Mouse (Mus musculus): ENCODE measurements around the gene Suv39h1. TPM values are rescaled to one million over a fixed set of nuclear protein-coding genes. Genes with fewer than 3 reads are reported as not detected.
A peak's percentile ranks its signal among the peaks of the same experiment; 100 is the strongest.
"Not testable (repeated sequence)": the region's sequence is repeated elsewhere in the genome, so short reads cannot be mapped to it uniquely, and the experiment has no call there.

The Suv39h1 gene
- polyA plus RNA-seq, 2 experiments: 28.4 to 31.3 TPM

DNA sequence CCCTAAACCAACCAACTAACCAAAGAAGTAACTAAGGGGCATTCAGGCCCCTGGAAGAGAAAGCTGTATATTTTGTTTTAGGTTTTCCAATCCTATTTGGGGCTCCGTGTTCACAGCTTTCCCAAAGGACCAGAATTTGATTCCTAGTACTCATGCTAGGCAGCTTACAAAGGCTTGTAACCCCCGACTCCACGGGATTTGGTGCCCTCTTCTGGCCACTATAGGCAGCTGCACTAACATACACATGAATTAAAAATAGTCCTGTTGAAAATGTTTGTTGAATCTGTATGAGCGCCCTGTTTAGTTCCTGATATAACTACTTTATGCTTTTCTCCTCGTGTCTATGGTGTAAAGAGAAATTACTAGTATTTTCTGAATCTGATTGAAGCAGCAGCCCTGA is 57.4 kb downstream of the Suv39h1 start:
- Histone ChIP-seq H3K27ac (no peak overlapping the region), H3K4me3 (ENCODE audit: insufficient read depth in 1 of 2, low read depth in 2 of 2, low read length in 2 of 2) (no peak overlapping the region), H3K9me3 (ENCODE audit: control insufficient read depth, low read length) (no peaks in the 10 kb centered on the region), H3K9ac (replicated peaks) (no peak overlapping the region), H3K4me1 (replicated peaks; ENCODE audit: control insufficient read depth in 2 of 2, insufficient read depth in 2 of 2, low read length in 1 of 2) (no peaks in the 10 kb centered on the region), H3K36me3 (replicated peaks; ENCODE audit: control insufficient read depth, insufficient read depth, low read depth) (no peaks in the 10 kb centered on the region), H3K4me2 (ENCODE audit: low read depth) (no peak overlapping the region), H3K27me3 (ENCODE audit: control insufficient read depth, insufficient read depth, low read length) (no peaks in the 10 kb centered on the region)
- peak; percentile 79 for TF ChIP-seq CTCF (IDR thresholded peaks at IDR 0.05; ENCODE audit: low read depth)
- TF ChIP-seq EP300 (IDR thresholded peaks at IDR 0.05; ENCODE audit: low read depth): no peak
- DNase-seq (ENCODE audit: low read depth in 3 of 3, low spot score in 3 of 3) (peak; percentile 26 to 28 (median 26)), ATAC-seq (ENCODE audit: insufficient read depth) (no peak)
- 1% methylated on average over 5 of the region's 5 CpGs for WGBS (ENCODE audit: insufficient replicate concordance)

DNA sequence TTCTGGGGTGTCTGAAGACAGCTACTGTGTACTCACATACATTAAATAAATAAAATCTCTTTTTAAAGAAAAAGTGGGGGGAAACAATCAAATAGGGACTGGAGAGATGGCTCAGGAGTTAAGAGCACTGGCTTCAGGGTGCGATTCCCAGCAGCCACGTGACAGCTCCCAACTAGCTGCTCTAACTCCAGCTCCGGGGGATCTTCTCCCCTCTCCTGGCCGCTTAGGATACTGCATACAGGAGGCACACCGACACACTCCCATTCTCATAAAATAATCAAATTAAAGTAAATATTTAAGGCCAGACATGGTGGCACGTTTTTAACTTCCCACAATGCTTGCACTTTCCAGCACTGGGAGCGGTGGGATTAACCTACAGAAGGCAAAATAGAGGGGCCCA is 58.9 kb downstream of the Suv39h1 start:
- H3K36me3 ChIP-seq (replicated peaks; ENCODE audit: control insufficient read depth, insufficient read depth, low read depth); H3K4me1 ChIP-seq (replicated peaks; ENCODE audit: control insufficient read depth in 2 of 2, insufficient read depth in 2 of 2, low read length in 1 of 2); ATAC-seq (ENCODE audit: insufficient read depth); H3K27me3 ChIP-seq (ENCODE audit: control insufficient read depth, insufficient read depth, low read length); H3K27ac ChIP-seq; H3K4me3 ChIP-seq (ENCODE audit: insufficient read depth in 1 of 2, low read depth in 2 of 2, low read length in 2 of 2); H3K9ac ChIP-seq (replicated peaks); H3K4me2 ChIP-seq (ENCODE audit: low read depth); DNase-seq (ENCODE audit: low read depth in 3 of 3, low spot score in 3 of 3); H3K9me3 ChIP-seq (ENCODE audit: control insufficient read depth, low read length): not testable (repeated sequence)
- TF ChIP-seq CTCF (IDR thresholded peaks at IDR 0.05; ENCODE audit: low read depth): peak; percentile 53
- 25% methylated on average over 7 of the region's 7 CpGs for WGBS (ENCODE audit: insufficient replicate concordance)

DNA sequence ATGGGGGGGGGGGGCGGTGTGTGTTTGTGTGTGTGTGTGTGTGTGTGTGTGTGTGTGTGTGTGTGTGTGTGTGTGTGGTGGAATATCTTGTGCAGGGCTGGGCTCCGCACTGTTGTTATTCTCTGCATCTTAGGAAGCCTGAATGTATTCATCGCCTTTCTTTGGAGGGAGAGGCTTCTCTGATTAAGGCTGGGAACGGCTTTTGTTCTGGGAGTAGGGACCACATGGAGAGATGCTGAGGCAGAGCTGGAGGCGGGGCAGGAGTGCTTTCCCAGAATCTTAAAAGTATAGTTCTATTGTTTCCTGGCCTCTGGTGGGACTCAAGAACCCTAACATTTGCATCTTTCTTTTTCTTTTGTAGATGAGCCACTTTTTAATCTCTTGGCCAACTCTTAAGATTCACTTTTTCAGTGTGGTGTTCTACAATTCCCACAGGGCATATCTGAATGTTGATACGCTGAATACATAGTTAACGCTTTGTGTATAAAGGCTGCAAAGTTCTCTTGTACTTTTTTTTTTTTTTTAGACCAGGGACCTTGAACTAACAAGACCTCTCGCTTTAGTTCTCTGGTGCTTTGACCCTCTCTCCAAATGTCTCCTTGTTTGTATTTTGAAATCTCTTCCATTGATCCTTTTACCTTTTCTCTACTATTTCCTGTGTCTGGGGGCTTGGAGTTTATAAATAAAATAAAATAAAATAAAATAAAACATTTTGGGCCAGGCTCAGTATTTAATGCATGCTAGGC is 60.8 kb downstream of the Suv39h1 start:
- H3K27ac ChIP-seq: no peak overlapping the region
- DNase-seq (ENCODE audit: low read depth in 3 of 3, low spot score in 3 of 3): no peak
- H3K4me2 ChIP-seq (ENCODE audit: low read depth): no peak overlapping the region
- no peaks in the 10 kb centered on the region for H3K36me3 ChIP-seq (replicated peaks; ENCODE audit: control insufficient read depth, insufficient read depth, low read depth)
- H3K4me1 ChIP-seq (replicated peaks; ENCODE audit: control insufficient read depth in 2 of 2, insufficient read depth in 2 of 2, low read length in 1 of 2): peaks cover 0 to 3% of the 10 kb centered on the region in 2 experiments; a peak in 1 of 4 replicates
- no peak overlapping the region for H3K4me3 ChIP-seq (ENCODE audit: insufficient read depth in 1 of 2, low read depth in 2 of 2, low read length in 2 of 2)
- no peak for TF ChIP-seq CTCF (IDR thresholded peaks at IDR 0.05; ENCODE audit: low read depth)
- H3K27me3 ChIP-seq (ENCODE audit: control insufficient read depth, insufficient read depth, low read length): no peaks in the 10 kb centered on the region
- no peak overlapping the region for H3K9ac ChIP-seq (replicated peaks)
- ATAC-seq (ENCODE audit: insufficient read depth): no peak
- no peaks in the 10 kb centered on the region for H3K9me3 ChIP-seq (ENCODE audit: control insufficient read depth, low read length)
- 62% methylated on average over 7 of the region's 8 CpGs for WGBS (ENCODE audit: insufficient replicate concordance)

DNA sequence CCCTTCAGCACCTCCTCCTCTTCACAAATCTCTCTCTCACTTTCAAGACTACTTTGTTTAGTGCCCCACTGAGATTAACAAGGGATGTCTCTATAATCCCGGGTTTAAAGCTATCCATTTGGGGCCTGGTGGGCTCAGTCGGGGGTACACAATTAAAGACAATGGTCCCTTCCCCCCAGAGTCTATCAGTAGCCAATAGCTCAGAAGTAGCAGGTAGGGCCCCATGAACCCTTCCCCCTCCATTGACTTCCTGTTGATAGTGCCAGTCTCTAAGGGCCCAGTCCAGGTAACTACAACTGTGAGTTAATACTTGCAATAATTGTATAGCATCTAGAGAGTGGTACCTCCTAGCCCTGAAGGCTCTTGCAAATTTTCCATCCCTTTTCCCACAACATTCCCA is 61.4 kb downstream of the Suv39h1 start:
- peaks cover 0 to 6% of the 10 kb centered on the region in 2 experiments; a peak in 2 of 4 replicates for H3K4me1 ChIP-seq (replicated peaks; ENCODE audit: control insufficient read depth in 2 of 2, insufficient read depth in 2 of 2, low read length in 1 of 2)
- DNase-seq (ENCODE audit: low read depth in 3 of 3, low spot score in 3 of 3) (no peak), ATAC-seq (ENCODE audit: insufficient read depth) (no peak)
- H3K36me3 ChIP-seq (replicated peaks; ENCODE audit: control insufficient read depth, insufficient read depth, low read depth): no peaks in the 10 kb centered on the region
- no peak overlapping the region for H3K4me2 ChIP-seq (ENCODE audit: low read depth)
- H3K27ac ChIP-seq: no peak overlapping the region
- H3K4me3 ChIP-seq (ENCODE audit: insufficient read depth in 1 of 2, low read depth in 2 of 2, low read length in 2 of 2): no peak overlapping the region
- no peak for TF ChIP-seq EP300 (IDR thresholded peaks at IDR 0.05; ENCODE audit: low read depth)
- no peak for TF ChIP-seq CTCF (IDR thresholded peaks at IDR 0.05; ENCODE audit: low read depth)
- no peak overlapping the region for H3K9ac ChIP-seq (replicated peaks)
- WGBS (ENCODE audit: insufficient replicate concordance): 12% methylated on average over 2 of the region's 2 CpGs
- no peaks in the 10 kb centered on the region for H3K9me3 ChIP-seq (ENCODE audit: control insufficient read depth, low read length)
- H3K27me3 ChIP-seq (ENCODE audit: control insufficient read depth, insufficient read depth, low read length): no peaks in the 10 kb centered on the region

Other genes starting within 250 kb of the Suv39h1 start
- gene Otud5, start 233.4 kb downstream of the Suv39h1 start, polyA plus RNA-seq (2012; rRNA removed): 30.0 and 30.4 TPM in 2 replicates
- gene Otud5, start 233.4 kb downstream of the Suv39h1 start, polyA plus RNA-seq (2014; fragmentation: Nextera tagmentation; extraction: Ambion mirVana): 26.9 and 28.8 TPM in 2 replicates
- 2.8 and 2.9 TPM in 2 replicates for gene Pim2, start 196.5 kb downstream of the Suv39h1 start, polyA plus RNA-seq (2012; rRNA removed)
- gene Pim2, start 196.5 kb downstream of the Suv39h1 start, polyA plus RNA-seq (2014; fragmentation: Nextera tagmentation; extraction: Ambion mirVana): 2.3 and 2.4 TPM in 2 replicates
- 13.1 and 13.6 TPM in 2 replicates for gene Slc35a2, start 190.7 kb downstream of the Suv39h1 start, polyA plus RNA-seq (2012; rRNA removed)
- 6.6 and 6.7 TPM in 2 replicates for gene Slc35a2, start 190.7 kb downstream of the Suv39h1 start, polyA plus RNA-seq (2014; fragmentation: Nextera tagmentation; extraction: Ambion mirVana)
- gene Pqbp1, start 175.5 kb downstream of the Suv39h1 start, polyA plus RNA-seq (2012; rRNA removed): 27.3 and 41.4 TPM in 2 replicates
- 28.4 and 28.5 TPM in 2 replicates for gene Pqbp1, start 175.5 kb downstream of the Suv39h1 start, polyA plus RNA-seq (2014; fragmentation: Nextera tagmentation; extraction: Ambion mirVana)
- gene Timm17b, start 175.4 kb downstream of the Suv39h1 start, polyA plus RNA-seq (2012; rRNA removed): 18.2 and 18.6 TPM in 2 replicates
- 105 and 109 TPM in 2 replicates for gene Timm17b, start 175.4 kb downstream of the Suv39h1 start, polyA plus RNA-seq (2014; fragmentation: Nextera tagmentation; extraction: Ambion mirVana)
- gene Gm10491, start 166.9 kb downstream of the Suv39h1 start, polyA plus RNA-seq (2012; rRNA removed): not detected in 2 replicates
- gene Gm10491, start 166.9 kb downstream of the Suv39h1 start, polyA plus RNA-seq (2014; fragmentation: Nextera tagmentation; extraction: Ambion mirVana): not detected in 2 replicates
- gene Gm10490, start 165.2 kb downstream of the Suv39h1 start, polyA plus RNA-seq (2012; rRNA removed): not detected in 2 replicates
- not detected in 2 replicates for gene Gm10490, start 165.2 kb downstream of the Suv39h1 start, polyA plus RNA-seq (2014; fragmentation: Nextera tagmentation; extraction: Ambion mirVana)
- gene Pcsk1n, start 154.9 kb downstream of the Suv39h1 start, polyA plus RNA-seq (2012; rRNA removed): 0.19 TPM in 1 of 2 replicates, not detected in the other
- gene Pcsk1n, start 154.9 kb downstream of the Suv39h1 start, polyA plus RNA-seq (2014; fragmentation: Nextera tagmentation; extraction: Ambion mirVana): 0.08 TPM in 1 of 2 replicates, not detected in the other
- gene Eras, start 146.2 kb downstream of the Suv39h1 start, polyA plus RNA-seq (2012; rRNA removed): 0.05 TPM in 1 of 2 replicates, not detected in the other
- gene Eras, start 146.2 kb downstream of the Suv39h1 start, polyA plus RNA-seq (2014; fragmentation: Nextera tagmentation; extraction: Ambion mirVana): not detected in 2 replicates
- 10.8 and 11.9 TPM in 2 replicates for gene Hdac6, start 126.9 kb downstream of the Suv39h1 start, polyA plus RNA-seq (2012; rRNA removed)
- gene Hdac6, start 126.9 kb downstream of the Suv39h1 start, polyA plus RNA-seq (2014; fragmentation: Nextera tagmentation; extraction: Ambion mirVana): 7.9 and 8.8 TPM in 2 replicates
- gene Gata1, start 96.7 kb downstream of the Suv39h1 start, polyA plus RNA-seq (2012; rRNA removed): 112 and 113 TPM in 2 replicates
- gene Gata1, start 96.7 kb downstream of the Suv39h1 start, polyA plus RNA-seq (2014; fragmentation: Nextera tagmentation; extraction: Ambion mirVana): 105 and 126 TPM in 2 replicates
- not detected in 2 replicates for gene Glod5, start 56.3 kb downstream of the Suv39h1 start, polyA plus RNA-seq (2012; rRNA removed)
- gene Glod5, start 56.3 kb downstream of the Suv39h1 start, polyA plus RNA-seq (2014; fragmentation: Nextera tagmentation; extraction: Ambion mirVana): not detected in 2 replicates
- 8.2 and 10.0 TPM in 2 replicates for gene Was, start 15.7 kb upstream of the Suv39h1 start, polyA plus RNA-seq (2012; rRNA removed)
- gene Was, start 15.7 kb upstream of the Suv39h1 start, polyA plus RNA-seq (2014; fragmentation: Nextera tagmentation; extraction: Ambion mirVana): 2.7 and 3.5 TPM in 2 replicates
- gene Wdr13, start 58.1 kb upstream of the Suv39h1 start, polyA plus RNA-seq (2012; rRNA removed): 14.3 and 14.5 TPM in 2 replicates
- 3.7 and 4.4 TPM in 2 replicates for gene Wdr13, start 58.1 kb upstream of the Suv39h1 start, polyA plus RNA-seq (2014; fragmentation: Nextera tagmentation; extraction: Ambion mirVana)
- gene Rbm3, start 71.1 kb upstream of the Suv39h1 start, polyA plus RNA-seq (2012; rRNA removed): 135 and 224 TPM in 2 replicates
- gene Rbm3, start 71.1 kb upstream of the Suv39h1 start, polyA plus RNA-seq (2014; fragmentation: Nextera tagmentation; extraction: Ambion mirVana): 317 and 352 TPM in 2 replicates
- 5.4 TPM in 2 replicates for gene Tbc1d25, start 101.4 kb upstream of the Suv39h1 start, polyA plus RNA-seq (2012; rRNA removed)
- gene Tbc1d25, start 101.4 kb upstream of the Suv39h1 start, polyA plus RNA-seq (2014; fragmentation: Nextera tagmentation; extraction: Ambion mirVana): 4.2 and 4.9 TPM in 2 replicates
- gene Ebp, start 118.8 kb upstream of the Suv39h1 start, polyA plus RNA-seq (2012; rRNA removed): 29.3 and 39.5 TPM in 2 replicates
- gene Ebp, start 118.8 kb upstream of the Suv39h1 start, polyA plus RNA-seq (2014; fragmentation: Nextera tagmentation; extraction: Ambion mirVana): 64.0 and 69.6 TPM in 2 replicates
- gene Porcn, start 131.8 kb upstream of the Suv39h1 start, polyA plus RNA-seq (2012; rRNA removed): 1.2 and 1.3 TPM in 2 replicates
- gene Porcn, start 131.8 kb upstream of the Suv39h1 start, polyA plus RNA-seq (2014; fragmentation: Nextera tagmentation; extraction: Ambion mirVana): 0.53 and 0.86 TPM in 2 replicates
- gene Ftsj1, start 177.6 kb upstream of the Suv39h1 start, polyA plus RNA-seq (2012; rRNA removed): 23.9 and 27.1 TPM in 2 replicates
- 35.2 and 37.5 TPM in 2 replicates for gene Ftsj1, start 177.6 kb upstream of the Suv39h1 start, polyA plus RNA-seq (2014; fragmentation: Nextera tagmentation; extraction: Ambion mirVana)
- gene Slc38a5, start 196.4 kb upstream of the Suv39h1 start, polyA plus RNA-seq (2012; rRNA removed): 45.7 and 54.8 TPM in 2 replicates
- gene Slc38a5, start 196.4 kb upstream of the Suv39h1 start, polyA plus RNA-seq (2014; fragmentation: Nextera tagmentation; extraction: Ambion mirVana): 73.4 and 84.8 TPM in 2 replicates

All from liver, embryonic 14.5 days (tissue).